Mouse (Mus musculus) neural tube, embryonic 12.5 days (tissue): ENCODE results near the gene Tbc1d9b. TPM values are rescaled to one million over a fixed set of nuclear protein-coding genes. Genes with fewer than 3 reads are reported as not detected.

ENCODE experiments used
- ATAC-seq: fragments of 200-750 bp; cut with Nextera tagmentation; 2 replicates; pipeline ENCODE4 v1.8.0; 2017; ENCODE audit warnings: low read depth, mild to moderate bottlenecking, moderate TSS enrichment, moderate library complexity; ENCODE audit not compliant: low FRiP score
- H3K27ac ChIP-seq: fragments of 300-500 bp; sonication (generic); 2 replicates; pipeline ENCODE4 v1.5.1; 2016
- H3K27me3 ChIP-seq: fragments of 300-500 bp; sonication (generic); replicated peaks from 2 replicates; pipeline ENCODE4 v1.6.1; 2016; ENCODE audit warnings: mild to moderate bottlenecking
- H3K36me3 ChIP-seq: fragments of 300-500 bp; sonication (generic); 2 replicates; pipeline ENCODE4 v1.6.1; 2016; ENCODE audit warnings: mild to moderate bottlenecking
- H3K4me1 ChIP-seq: fragments of 300-500 bp; sonication (generic); 2 replicates; pipeline ENCODE4 v1.6.1; 2016
- H3K4me2 ChIP-seq: fragments of 300-500 bp; sonication (generic); replicated peaks from 2 replicates; pipeline ENCODE4 v1.6.1; 2016; ENCODE audit warnings: mild to moderate bottlenecking
- H3K4me3 ChIP-seq: fragments of 300-500 bp; sonication (generic); 2 replicates; pipeline ENCODE4 v1.5.1; 2016
- H3K9ac ChIP-seq: fragments of 300-500 bp; sonication (generic); 2 replicates; pipeline ENCODE4 v1.6.1; 2016; ENCODE audit warnings: mild to moderate bottlenecking
- H3K9me3 ChIP-seq: fragments of 300-500 bp; sonication (generic); 2 replicates; pipeline ENCODE4 v1.6.1; 2016; ENCODE audit warnings: mild to moderate bottlenecking
- WGBS: fragments of 180-500 bp; shearing (Covaris S2); methylation state at CpG from one replicate; pipeline ENCODE4 v1.1.7; 2016; 5-methylcytosine and 5-hydroxymethylcytosine counted together
- polyA plus RNA-seq: library from polyadenylated mRNA; unstranded; fragments of >200 nt; fragmentation: Nextera tagmentation; extraction: Ambion mirVana; gene quantifications from 2 replicates; pipeline ENCODE4 v1.2.1, GENCODE M21; 2016

Gene Tbc1d9b
- polyA plus RNA-seq, 1 experiment from 2014 or later = 39.8 TPM

DNA sequence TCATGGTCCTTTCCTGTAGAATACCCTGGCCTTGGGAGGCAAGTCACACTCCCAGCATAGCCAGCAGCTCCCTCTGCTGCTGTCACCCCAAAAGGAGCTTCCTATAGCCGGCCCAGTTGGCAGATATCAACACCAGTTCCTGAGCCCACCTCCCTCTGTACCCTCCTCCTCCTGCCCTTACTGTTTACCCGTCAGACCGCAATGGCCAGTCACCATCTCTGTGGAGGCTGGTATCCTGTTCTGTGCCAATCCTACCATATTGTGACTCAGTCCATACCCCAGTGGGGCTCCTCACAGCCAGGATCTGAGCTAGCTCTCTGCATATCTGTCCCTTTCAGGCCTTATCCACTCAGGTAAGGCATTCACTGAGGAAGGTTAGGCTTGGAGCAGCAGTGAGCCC is 14.3 kb downstream of the Tbc1d9b start:
- no peak overlapping the region for H3K4me2 ChIP-seq
- H3K27ac ChIP-seq = no peak overlapping the region
- ATAC-seq = no peak
- no peaks in the 10 kb centered on the region for H3K9me3 ChIP-seq
- no peak overlapping the region for H3K9ac ChIP-seq
- 84% methylated on average over 3 of the region's 3 CpGs for WGBS
- H3K4me1 ChIP-seq = no peaks in the 10 kb centered on the region
- H3K27me3 ChIP-seq = no peaks in the 10 kb centered on the region
- no peak overlapping the region for H3K4me3 ChIP-seq
- peaks cover 86% of the 10 kb centered on the region for H3K36me3 ChIP-seq

DNA sequence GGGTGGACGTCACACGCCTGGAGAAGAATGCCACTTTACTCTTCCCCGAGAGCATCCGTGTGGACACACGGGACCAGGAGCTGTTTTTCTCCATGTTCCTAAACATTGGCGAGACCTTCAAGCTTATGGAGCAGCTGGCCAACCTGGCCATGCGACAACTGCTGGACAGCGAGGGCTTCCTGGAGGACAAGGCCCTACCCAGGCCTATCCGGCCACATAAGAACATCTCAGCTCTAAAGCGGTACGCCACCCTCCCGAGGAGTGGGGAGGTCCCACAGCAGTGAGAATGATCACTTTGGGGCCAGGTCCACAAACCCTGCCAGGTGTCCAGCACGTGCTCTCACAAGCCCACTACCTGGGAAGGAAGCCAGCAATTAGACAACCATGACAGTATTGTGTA is 14.9 kb downstream of the Tbc1d9b start:
- Histone ChIP-seq H3K9me3 (no peaks in the 10 kb centered on the region), H3K4me3 (no peak overlapping the region), H3K4me1 (no peaks in the 10 kb centered on the region), H3K4me2 (no peak overlapping the region), H3K27me3 (no peaks in the 10 kb centered on the region), H3K36me3 (peaks cover 85% of the 10 kb centered on the region), H3K27ac (no peak overlapping the region), H3K9ac (no peak overlapping the region)
- no peak for ATAC-seq
- WGBS = 95% methylated on average over 13 of the region's 13 CpGs

DNA sequence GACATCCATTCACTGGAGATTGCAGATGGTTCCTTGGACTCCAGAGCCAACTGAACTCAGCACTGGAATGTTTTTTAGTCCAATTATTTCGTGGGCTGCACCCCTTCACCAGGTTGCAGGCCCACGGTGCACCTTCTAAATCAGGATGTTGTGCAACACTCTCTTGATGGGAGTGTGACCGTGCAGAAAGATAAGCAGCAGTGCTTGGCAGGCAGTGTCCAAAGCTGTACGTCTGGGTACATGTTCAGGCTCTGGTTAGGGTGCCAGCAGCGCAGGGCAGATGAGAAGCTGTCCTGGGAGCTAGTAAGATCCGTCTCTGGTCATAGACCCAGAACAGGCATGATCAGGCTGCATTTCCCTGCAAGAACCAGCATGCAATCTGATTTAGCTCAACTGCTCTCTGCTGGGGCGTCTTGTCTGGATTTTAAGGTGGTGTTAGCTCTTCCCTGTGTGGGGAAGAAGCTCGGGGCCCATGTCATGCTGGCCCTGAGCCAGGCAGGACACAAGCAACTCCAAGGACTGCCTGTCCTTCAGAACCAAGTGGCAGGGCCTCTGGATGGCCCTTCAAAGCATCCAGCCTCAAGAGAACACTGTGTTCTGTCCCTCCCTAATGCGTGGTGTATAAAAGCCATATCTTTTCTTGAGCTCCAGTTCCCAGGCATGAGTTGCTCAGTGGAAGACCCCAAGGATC is 16.2 kb downstream of the Tbc1d9b start:
- no peaks in the 10 kb centered on the region for H3K9me3 ChIP-seq

DNA sequence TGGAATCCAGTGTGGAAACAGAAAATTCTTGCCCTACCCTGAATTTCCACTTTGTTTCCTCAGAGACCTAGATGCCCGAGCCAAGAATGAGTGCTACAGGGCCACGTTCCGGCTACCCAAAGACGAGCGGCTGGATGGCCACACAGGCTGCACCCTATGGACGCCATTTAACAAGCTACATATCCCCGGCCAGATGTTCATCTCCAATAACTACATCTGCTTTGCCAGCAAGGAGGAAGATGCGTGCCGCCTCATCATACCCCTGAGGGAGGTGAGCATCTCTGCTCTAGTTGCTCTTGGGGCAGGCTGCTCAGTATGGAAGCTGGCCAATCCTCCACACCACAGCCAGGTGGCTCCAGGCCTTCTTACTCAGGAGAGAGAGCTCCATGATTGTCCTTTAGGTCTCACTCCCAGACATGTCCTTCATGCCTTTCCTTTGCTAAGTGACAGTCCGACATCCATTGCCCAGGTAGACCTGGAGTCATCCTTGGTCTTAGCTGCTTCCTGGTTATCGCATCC is 16.8 kb downstream of the Tbc1d9b start:
- Histone ChIP-seq H3K9ac (no peak overlapping the region), H3K36me3 (peaks cover 87% of the 10 kb centered on the region), H3K4me3 (no peak overlapping the region), H3K27me3 (no peaks in the 10 kb centered on the region), H3K4me2 (no peak overlapping the region), H3K27ac (no peak overlapping the region), H3K4me1 (no peaks in the 10 kb centered on the region), H3K9me3 (no peaks in the 10 kb centered on the region)
- no peak for ATAC-seq
- 95% methylated on average over 11 of the region's 11 CpGs for WGBS

More for the DNA sequence above, 16.2 kb downstream of the Tbc1d9b start:
- no peak for ATAC-seq
- H3K4me1 ChIP-seq = no peaks in the 10 kb centered on the region
- 87% methylated on average over 9 of the region's 9 CpGs for WGBS
- no peak overlapping the region for H3K4me3 ChIP-seq
- H3K27ac ChIP-seq = no peak overlapping the region
- no peak overlapping the region for H3K4me2 ChIP-seq
- H3K27me3 ChIP-seq = no peaks in the 10 kb centered on the region
- H3K36me3 ChIP-seq = peaks cover 86% of the 10 kb centered on the region
- no peak overlapping the region for H3K9ac ChIP-seq

DNA sequence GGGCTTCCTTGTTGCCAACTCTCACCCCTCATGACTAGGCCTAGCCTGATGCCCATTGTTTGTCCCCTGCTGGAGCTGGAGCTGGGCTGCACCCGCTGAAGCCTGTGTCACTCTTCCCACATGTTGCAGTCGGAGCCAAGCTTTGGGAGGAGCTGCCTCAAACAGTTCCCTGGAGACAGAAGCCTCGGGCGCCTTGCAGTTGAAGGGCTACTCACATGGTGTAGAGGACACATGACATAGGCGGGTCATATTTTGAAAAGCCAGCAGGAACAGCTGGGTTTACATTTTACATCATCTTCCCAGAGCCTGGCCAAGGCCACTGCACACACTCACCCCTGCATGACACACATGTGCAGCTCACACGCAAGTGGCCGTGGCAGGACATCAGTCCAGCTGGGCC is 18.0 kb downstream of the Tbc1d9b start:
- no peak for ATAC-seq
- Histone ChIP-seq H3K27me3 (no peaks in the 10 kb centered on the region), H3K36me3 (peaks cover 90% of the 10 kb centered on the region), H3K4me1 (no peaks in the 10 kb centered on the region), H3K9ac (no peak overlapping the region), H3K4me3 (no peak overlapping the region), H3K27ac (no peak overlapping the region), H3K9me3 (no peaks in the 10 kb centered on the region), H3K4me2 (no peak overlapping the region)
- 87% methylated on average over 7 of the region's 7 CpGs for WGBS

DNA sequence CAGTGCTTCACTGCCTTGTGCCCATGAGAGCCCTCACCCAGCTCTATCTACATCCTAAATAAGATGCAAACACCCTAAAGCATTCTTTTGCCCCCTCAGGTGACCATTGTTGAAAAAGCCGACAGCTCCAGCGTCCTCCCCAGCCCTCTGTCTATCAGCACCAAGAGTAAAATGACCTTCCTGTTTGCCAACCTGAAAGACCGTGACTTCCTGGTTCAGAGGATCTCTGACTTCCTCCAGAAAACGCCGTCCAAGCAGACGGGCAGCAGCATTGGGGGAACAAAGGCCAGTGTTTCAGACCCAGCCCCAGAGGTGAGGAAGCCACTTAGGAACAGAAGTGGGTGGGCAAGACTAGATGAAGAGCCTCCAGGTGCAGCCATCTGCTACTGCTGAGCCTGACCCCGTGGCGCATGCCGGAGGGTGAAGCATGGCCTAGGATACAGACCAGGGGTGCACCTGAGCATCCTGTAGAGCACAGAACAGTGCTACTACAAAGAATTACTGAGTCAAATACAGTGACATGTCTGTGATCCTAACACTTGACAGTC is 18.5 kb downstream of the Tbc1d9b start:
- Histone ChIP-seq H3K27ac (no peak overlapping the region), H3K9ac (no peak overlapping the region), H3K27me3 (no peaks in the 10 kb centered on the region), H3K4me2 (no peak overlapping the region), H3K36me3 (peaks cover 94% of the 10 kb centered on the region), H3K4me1 (no peaks in the 10 kb centered on the region), H3K9me3 (no peaks in the 10 kb centered on the region), H3K4me3 (no peak overlapping the region)
- 93% methylated on average over 9 of the region's 9 CpGs for WGBS
- no peak for ATAC-seq

DNA sequence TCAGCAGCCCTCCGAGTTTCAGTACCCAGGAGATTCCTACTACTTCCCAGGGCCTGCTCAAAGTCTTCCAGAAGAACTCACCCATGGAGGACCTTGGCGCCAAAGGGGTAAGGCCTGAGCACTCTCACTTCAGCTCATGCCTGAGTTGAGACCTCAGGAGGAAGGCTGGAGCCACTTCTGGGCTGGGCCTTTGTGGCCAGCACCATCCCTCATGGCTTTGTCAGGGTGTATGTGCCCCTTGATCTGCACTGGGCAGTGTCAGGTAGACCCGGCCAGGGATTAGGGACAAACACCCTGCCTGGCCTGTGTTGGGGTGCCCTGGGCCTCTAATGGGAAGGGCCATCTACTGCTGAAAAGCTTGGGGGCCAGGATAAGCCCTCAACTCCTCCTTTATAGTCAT is 20.2 kb downstream of the Tbc1d9b start:
- ATAC-seq = no peak

DNA sequence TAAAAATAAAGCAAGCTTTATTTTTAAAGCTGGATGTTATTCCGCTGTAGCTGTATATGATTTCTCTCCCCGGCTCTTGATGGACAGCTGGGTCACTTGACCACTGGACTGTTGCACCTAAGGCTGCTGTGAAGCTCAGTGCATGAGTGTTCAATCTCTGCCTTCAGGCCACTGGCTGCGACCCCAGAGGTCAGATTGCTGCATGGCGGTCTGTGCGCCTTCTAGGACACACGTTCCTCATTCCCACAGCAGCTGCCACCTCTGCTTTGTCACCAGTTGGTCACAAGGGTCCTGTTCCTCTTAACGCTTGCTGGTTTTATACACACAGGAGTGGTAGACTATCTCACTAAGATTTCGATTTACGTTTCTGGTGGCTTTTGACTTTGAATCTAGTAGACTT is 23.0 kb downstream of the Tbc1d9b start:
- H3K4me2 ChIP-seq = no peak overlapping the region
- H3K36me3 ChIP-seq = peaks cover 97% of the 10 kb centered on the region
- H3K4me3 ChIP-seq = no peak overlapping the region
- no peaks in the 10 kb centered on the region for H3K9me3 ChIP-seq
- WGBS = 69% methylated on average over 9 of the region's 9 CpGs
- no peaks in the 10 kb centered on the region for H3K27me3 ChIP-seq
- H3K9ac ChIP-seq = no peak overlapping the region
- no peak for ATAC-seq
- H3K27ac ChIP-seq = no peak overlapping the region
- no peaks in the 10 kb centered on the region for H3K4me1 ChIP-seq

More for the DNA sequence above, 20.2 kb downstream of the Tbc1d9b start:
- no peaks in the 10 kb centered on the region for H3K27me3 ChIP-seq
- H3K9ac ChIP-seq = no peak overlapping the region
- no peak overlapping the region for H3K4me2 ChIP-seq
- no peak overlapping the region for H3K4me3 ChIP-seq
- H3K36me3 ChIP-seq = peaks cover 94% of the 10 kb centered on the region
- no peaks in the 10 kb centered on the region for H3K9me3 ChIP-seq
- WGBS = 90% methylated on average over 3 of the region's 3 CpGs
- no peak overlapping the region for H3K27ac ChIP-seq
- no peaks in the 10 kb centered on the region for H3K4me1 ChIP-seq

DNA sequence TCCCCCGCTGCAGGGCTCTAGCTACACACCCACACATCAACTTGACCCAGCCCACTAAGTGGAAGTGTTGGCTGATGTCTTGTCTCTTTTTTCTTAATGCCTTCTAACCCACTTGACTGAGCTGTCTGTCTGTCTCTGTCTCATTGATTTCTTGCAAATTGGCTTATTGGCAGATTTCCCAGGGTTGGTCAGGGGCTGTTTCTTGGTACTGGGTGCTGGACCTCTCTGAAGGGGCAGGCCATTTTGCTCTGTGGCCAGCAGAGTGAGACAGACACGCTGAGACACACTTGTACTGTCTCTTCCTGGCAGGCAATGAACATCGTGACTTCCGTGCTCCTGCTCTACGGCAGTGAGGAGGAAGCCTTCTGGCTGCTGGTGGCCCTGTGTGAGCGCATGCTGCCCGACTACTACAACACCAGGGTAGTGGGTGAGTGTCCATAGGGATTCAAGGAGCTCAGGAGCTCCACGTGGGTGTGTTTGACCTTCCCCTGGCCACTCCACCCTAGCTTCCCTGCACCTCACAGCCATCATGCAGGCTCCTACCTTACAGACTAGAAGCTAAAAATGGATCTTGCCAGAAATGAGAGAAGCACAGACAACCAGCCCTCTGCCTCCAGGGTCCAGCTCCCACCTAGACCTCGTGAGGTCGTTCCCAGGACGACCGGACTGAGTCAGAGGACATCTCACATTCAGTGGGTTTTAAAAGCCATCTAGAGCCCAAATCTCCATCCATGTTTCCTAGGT is 23.8 kb downstream of the Tbc1d9b start:
- 86% methylated on average over 12 of the region's 12 CpGs for WGBS
- H3K27me3 ChIP-seq = no peaks in the 10 kb centered on the region
- H3K9me3 ChIP-seq = no peaks in the 10 kb centered on the region
- no peaks in the 10 kb centered on the region for H3K4me1 ChIP-seq
- peaks cover 97% of the 10 kb centered on the region for H3K36me3 ChIP-seq
- H3K4me3 ChIP-seq = no peak overlapping the region
- no peak overlapping the region for H3K4me2 ChIP-seq
- no peak overlapping the region for H3K27ac ChIP-seq
- H3K9ac ChIP-seq = no peak overlapping the region
- ATAC-seq = no peak

DNA sequence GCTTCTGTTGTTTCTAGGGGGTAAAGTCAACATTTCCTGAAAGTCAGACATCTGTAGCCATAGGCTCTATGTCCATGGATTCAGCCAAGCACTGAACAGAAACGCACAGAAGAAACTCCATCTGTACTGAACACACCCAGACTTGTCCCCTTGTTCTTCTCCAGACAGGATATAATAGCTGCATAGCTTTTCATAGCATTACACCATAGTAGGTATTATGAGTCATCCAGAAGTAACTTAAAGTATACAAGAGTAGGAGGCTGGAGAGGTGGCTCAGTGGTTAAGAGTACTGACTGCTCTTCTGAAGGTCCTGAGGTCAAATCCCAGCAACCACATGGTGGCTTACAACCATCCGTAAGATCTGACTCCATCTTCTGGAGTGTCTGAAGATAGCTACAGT is 24.6 kb downstream of the Tbc1d9b start:
- Histone ChIP-seq H3K27ac (no peak overlapping the region), H3K4me2 (no peak overlapping the region), H3K27me3 (no peaks in the 10 kb centered on the region), H3K36me3 (peaks cover 96% of the 10 kb centered on the region), H3K9ac (no peak overlapping the region), H3K9me3 (no peaks in the 10 kb centered on the region), H3K4me3 (no peak overlapping the region), H3K4me1 (no peaks in the 10 kb centered on the region)
- ATAC-seq = no peak
- WGBS = 86% methylated on average over 2 of the region's 2 CpGs

DNA sequence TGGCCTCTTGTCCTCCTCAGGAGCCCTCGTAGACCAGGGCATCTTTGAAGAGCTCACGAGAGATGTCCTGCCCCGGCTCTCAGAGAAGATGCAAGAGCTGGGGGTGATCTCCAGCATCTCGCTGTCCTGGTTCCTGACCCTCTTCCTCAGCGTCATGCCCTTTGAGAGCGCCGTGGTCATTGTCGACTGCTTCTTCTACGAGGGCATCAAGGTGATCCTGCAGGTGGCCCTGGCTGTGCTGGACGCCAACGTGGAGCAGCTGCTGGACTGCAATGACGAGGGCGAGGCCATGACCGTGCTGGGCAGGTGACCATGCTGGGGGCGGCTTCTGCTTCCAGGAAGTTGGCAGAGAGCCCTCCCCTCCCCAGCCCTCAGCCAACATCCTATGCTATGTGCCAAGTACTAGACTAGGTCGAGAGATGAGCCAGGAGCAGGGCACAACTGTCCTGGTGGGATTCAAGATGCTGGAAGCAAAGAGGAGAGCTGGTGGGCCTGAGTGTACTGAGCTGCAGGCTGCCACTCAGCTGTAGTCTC is 25.6 kb downstream of the Tbc1d9b start:
- H3K4me3 ChIP-seq = no peak overlapping the region
- no peak overlapping the region for H3K27ac ChIP-seq
- 96% methylated on average over 16 of the region's 16 CpGs for WGBS
- no peak for ATAC-seq
- H3K9me3 ChIP-seq = no peaks in the 10 kb centered on the region
- H3K4me2 ChIP-seq = no peak overlapping the region
- no peaks in the 10 kb centered on the region for H3K4me1 ChIP-seq
- H3K27me3 ChIP-seq = no peaks in the 10 kb centered on the region
- no peak overlapping the region for H3K9ac ChIP-seq
- H3K36me3 ChIP-seq = peaks cover 95% of the 10 kb centered on the region

DNA sequence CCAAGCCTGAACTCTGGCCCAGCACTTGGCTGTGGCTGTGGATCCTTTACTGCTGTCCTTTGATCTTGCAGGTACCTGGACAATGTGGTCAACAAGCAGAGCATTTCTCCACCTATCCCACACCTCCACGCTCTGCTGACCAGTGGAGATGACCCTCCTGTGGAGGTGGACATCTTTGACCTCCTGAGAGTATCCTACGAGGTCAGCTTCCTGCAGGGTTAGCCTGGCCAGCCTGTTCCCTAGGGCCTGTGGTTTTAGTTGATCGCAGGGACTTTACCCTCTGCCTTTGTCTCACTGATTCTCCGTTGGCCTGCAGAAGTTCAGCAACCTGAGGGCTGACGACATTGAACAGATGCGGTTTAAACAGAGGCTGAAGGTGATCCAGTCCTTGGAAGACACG is 27.1 kb downstream of the Tbc1d9b start:
- Histone ChIP-seq H3K4me1 (no peaks in the 10 kb centered on the region), H3K36me3 (peaks cover 93% of the 10 kb centered on the region), H3K4me3 (no peak overlapping the region), H3K27ac (no peak overlapping the region), H3K9ac (no peak overlapping the region), H3K9me3 (no peaks in the 10 kb centered on the region), H3K4me2 (no peak overlapping the region), H3K27me3 (no peaks in the 10 kb centered on the region)
- no peak for ATAC-seq
- 91% methylated on average over 7 of the region's 7 CpGs for WGBS
